Mouse (Mus musculus): ENCODE data around the gene Ywhag.

The Ywhag gene

GRCm38 (mm10) chr5:135934481-135935175 is at the start of gene Ywhag:
Gene Ywhag, minus strand, starts transcription at chr5:135934616.
- DNase-seq (ENCODE audit: low spot score in 2 of 2), result peak; percentile 93 to 95

- no peak for DNase-seq (ENCODE audit: low spot score in 2 of 2)
These were observed 48.0 kb upstream of the Ywhag start for GRCm38 (mm10) chr5:135982398-135982797.

GRCm38 (mm10) chr5:135979904-135980303 is 45.5 kb upstream of the Ywhag start, which contains the start of gene Zp3:
Gene Zp3, plus strand, starts transcription at chr5:135980099.
- no peak for DNase-seq (ENCODE audit: low spot score in 2 of 2)

GRCm38 (mm10) chr5:135979381-135979780 is 45.0 kb upstream of the Ywhag start:
- DNase-seq (ENCODE audit: low spot score in 2 of 2), result no peak

GRCm38 (mm10) chr5:135975893-135976668 is 41.7 kb upstream of the Ywhag start:
- DNase-seq (ENCODE audit: low spot score in 2 of 2), result no peak

GRCm38 (mm10) chr5:135974365-135974764 is 39.9 kb upstream of the Ywhag start, which contains the start of gene Ssc4d:
Gene Ssc4d, minus strand, starts transcription at chr5:135974531.
- no peak for DNase-seq (ENCODE audit: low spot score in 2 of 2)

- DNase-seq (ENCODE audit: low spot score in 2 of 2), result no peak
These were observed 37.5 kb upstream of the Ywhag start for GRCm38 (mm10) chr5:135971876-135972275.

- no peak for DNase-seq (ENCODE audit: low spot score in 2 of 2)
These were observed 35.8 kb upstream of the Ywhag start for GRCm38 (mm10) chr5:135970247-135970646.

GRCm38 (mm10) chr5:135968781-135969180 is 34.4 kb upstream of the Ywhag start:
- DNase-seq (ENCODE audit: low spot score in 2 of 2), result no peak

GRCm38 (mm10) chr5:135966866-135967265 is 32.5 kb upstream of the Ywhag start:
- no peak for DNase-seq (ENCODE audit: low spot score in 2 of 2)

- no peak for DNase-seq (ENCODE audit: low spot score in 2 of 2)
These were observed 31.1 kb upstream of the Ywhag start for GRCm38 (mm10) chr5:135965501-135965930.

- DNase-seq (ENCODE audit: low spot score in 2 of 2), result no peak
These were observed 28.8 kb upstream of the Ywhag start for GRCm38 (mm10) chr5:135963280-135963627.

GRCm38 (mm10) chr5:135962492-135963279 is 28.3 kb upstream of the Ywhag start:
- DNase-seq (ENCODE audit: low spot score in 2 of 2), result peak; percentile 93 to 97

GRCm38 (mm10) chr5:135962125-135962491 is 27.7 kb upstream of the Ywhag start:
- DNase-seq (ENCODE audit: low spot score in 2 of 2), result no peak

- no peak for DNase-seq (ENCODE audit: low spot score in 2 of 2)
These were observed 26.7 kb upstream of the Ywhag start for GRCm38 (mm10) chr5:135960909-135961635.

- no peak for DNase-seq (ENCODE audit: low spot score in 2 of 2)
These were observed 25.5 kb upstream of the Ywhag start for GRCm38 (mm10) chr5:135959911-135960310.

- no peak for DNase-seq (ENCODE audit: low spot score in 2 of 2)
These were observed 24.0 kb upstream of the Ywhag start for GRCm38 (mm10) chr5:135958367-135958766.

GRCm38 (mm10) chr5:135957207-135957974 is 23.0 kb upstream of the Ywhag start:
- DNase-seq (ENCODE audit: low spot score in 2 of 2), result peak; percentile 90 to 93

- no peak for DNase-seq (ENCODE audit: low spot score in 2 of 2)
These were observed 22.1 kb upstream of the Ywhag start for GRCm38 (mm10) chr5:135956300-135957206.

GRCm38 (mm10) chr5:135952830-135953229 is 18.4 kb upstream of the Ywhag start:
- DNase-seq (ENCODE audit: low spot score in 2 of 2), result no peak
